In the genomic region with DNA sequence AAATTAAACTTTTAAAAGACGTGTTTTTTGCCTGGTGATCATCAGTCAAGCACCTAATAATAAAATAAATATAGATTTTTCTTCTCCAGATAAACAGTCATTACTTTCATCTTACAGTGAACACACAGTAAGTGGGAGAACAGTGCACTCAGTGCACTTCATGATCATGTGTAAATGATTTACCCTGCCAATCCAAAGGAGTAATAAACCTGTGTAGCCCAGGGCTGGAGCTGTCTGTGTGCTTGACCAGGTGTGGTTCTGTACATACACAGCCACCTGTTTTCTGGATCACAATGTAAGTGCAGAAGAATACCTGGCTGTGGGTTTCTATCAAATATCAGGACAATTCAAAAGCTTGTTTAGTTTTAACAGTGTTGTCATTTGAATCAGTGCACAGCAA, we compare ENCODE assay signal across 22 mouse cellular contexts.
A peak's percentile ranks its signal among the peaks of the same experiment; 100 is the strongest.
DNase-seq lines count a peak whose midpoint lies in the region; ATAC-seq and TF ChIP-seq lines count a peak whose summit lies in the region.
"Had no signal": no experiment of that assay in that cellular context is flagged by ENCODE, and none has a peak within 500 bp of the region (broad histone marks: within the 10 kb centered on the region; RNA-seq: fewer than 3 reads in every experiment).

No protein-coding gene starts in this region.

- no peak for TF ChIP-seq EP300 in stomach, postnatal 0 days (optimal IDR thresholded peaks at IDR 0.05)

- no peaks in the 10 kb centered on the region for H3K27me3 ChIP-seq in kidney, embryonic 16.5 days (ENCODE audit: insufficient read depth, low read length)
- H3K27me3 ChIP-seq in stomach, embryonic 14.5 days (ENCODE audit: control insufficient read depth, insufficient read depth, low read length) = no peaks in the 10 kb centered on the region
- H3K27me3 ChIP-seq in stomach, postnatal 0 days (ENCODE audit: control insufficient read depth, insufficient read depth, low read length) = no peaks in the 10 kb centered on the region
- H3K27me3 ChIP-seq in intestine, postnatal 0 days (replicated peaks; ENCODE audit: control insufficient read depth, insufficient read depth, low read length) = no peaks in the 10 kb centered on the region
- no peaks in the 10 kb centered on the region for H3K27me3 ChIP-seq in hindbrain, embryonic 11.5 days (ENCODE audit: control insufficient read depth, insufficient read depth, low read length)
- H3K27me3 ChIP-seq: embryonic facial prominence, embryonic 15.5 days; heart, embryonic 15.5 days had no signal

- ATAC-seq in kidney, embryonic 16.5 days (ENCODE audit: low FRiP score, low TSS enrichment) = peak; percentile 91
- ATAC-seq in stomach, embryonic 14.5 days (ENCODE audit: insufficient number of reproducible peaks, insufficient read depth, low FRiP score, low read depth) = peak; percentile 42; the same call in 1 of the 2 replicates
- no peak for ATAC-seq in stomach, postnatal 0 days (ENCODE audit: low FRiP score, low TSS enrichment)
- peak; percentile 75; the same call in 1 of the 2 replicates for ATAC-seq in intestine, postnatal 0 days
- no peak for ATAC-seq in hindbrain, embryonic 11.5 days (ENCODE audit: low FRiP score)
- ATAC-seq: forebrain, embryonic 14.5 days had no signal

- no peak overlapping the region for H3K4me3 ChIP-seq in kidney, embryonic 16.5 days (ENCODE audit: low read length)
- H3K4me3 ChIP-seq in stomach, embryonic 14.5 days (ENCODE audit: low read depth, low read length) = no peak overlapping the region
- no peak overlapping the region for H3K4me3 ChIP-seq in stomach, postnatal 0 days (ENCODE audit: low read depth, low read length)
- no peak overlapping the region for H3K4me3 ChIP-seq in intestine, postnatal 0 days (ENCODE audit: low read depth, low read length)
- H3K4me3 ChIP-seq in hindbrain, embryonic 11.5 days (ENCODE audit: low read depth, low read length) = no peak overlapping the region
- H3K4me3 ChIP-seq: embryonic facial prominence, embryonic 15.5 days; erythroblast, embryonic 14.5 days; forebrain, embryonic 10.5 days; gastrocnemius, adult 2 months; heart, adult 2 months; heart, embryonic 15.5 days had no signal

- DNase-seq in kidney, postnatal 14 days = no peak
- no peak for DNase-seq in stomach, postnatal 0 days (ENCODE audit: low spot score)
- no peak for DNase-seq in hindbrain, embryonic 11.5 days (ENCODE audit: low spot score)
- DNase-seq: adrenal gland, adult 8-10 months; adrenal gland, postnatal 36 days; cerebellum, adult 11 months; cerebellum, adult 8-10 months; embryo, embryonic 11 days; gastrocnemius, adult 2 months; gastrocnemius, postnatal 36 days; heart, adult 2 months; heart, postnatal 14 days had no signal

- TF ChIP-seq CTCF in stomach, postnatal 0 days (IDR thresholded peaks at IDR 0.05; ENCODE audit: low read depth) = no peak
- TF ChIP-seq CTCF in intestine, postnatal 0 days (IDR thresholded peaks at IDR 0.05; ENCODE audit: low read depth) = no peak

- no peaks in the 10 kb centered on the region for H3K4me1 ChIP-seq in kidney, embryonic 16.5 days (ENCODE audit: insufficient read depth, low read length)
- H3K4me1 ChIP-seq in stomach, embryonic 14.5 days (ENCODE audit: control insufficient read depth, insufficient read depth, low read length) = no peaks in the 10 kb centered on the region
- H3K4me1 ChIP-seq in stomach, postnatal 0 days (replicated peaks; ENCODE audit: control insufficient read depth, insufficient read depth) = no peaks in the 10 kb centered on the region
- no peaks in the 10 kb centered on the region for H3K4me1 ChIP-seq in intestine, postnatal 0 days (replicated peaks; ENCODE audit: control insufficient read depth, insufficient read depth, low read length)
- H3K4me1 ChIP-seq in hindbrain, embryonic 11.5 days (replicated peaks; ENCODE audit: control insufficient read depth, insufficient read depth, low read length) = no peaks in the 10 kb centered on the region
- H3K4me1 ChIP-seq: embryonic facial prominence, embryonic 15.5 days; forebrain, embryonic 10.5 days; heart, embryonic 15.5 days had no signal

- H3K9ac ChIP-seq in kidney, embryonic 16.5 days (replicated peaks; ENCODE audit: low read length) = no peak overlapping the region
- no peak overlapping the region for H3K9ac ChIP-seq in stomach, embryonic 14.5 days (replicated peaks; ENCODE audit: low read depth, low read length)
- no peak overlapping the region for H3K9ac ChIP-seq in stomach, postnatal 0 days (ENCODE audit: low read length)
- H3K9ac ChIP-seq in intestine, postnatal 0 days (ENCODE audit: low read depth, low read length) = no peak overlapping the region
- H3K9ac ChIP-seq in hindbrain, embryonic 11.5 days (ENCODE audit: low read depth, low read length) = no peak overlapping the region
- H3K9ac ChIP-seq: embryonic facial prominence, embryonic 15.5 days; heart, embryonic 15.5 days; hindbrain, embryonic 14.5 days had no signal

- H3K27ac ChIP-seq in kidney, embryonic 16.5 days (ENCODE audit: low read length) = no peak overlapping the region
- H3K27ac ChIP-seq in stomach, embryonic 14.5 days (ENCODE audit: low read length) = no peak overlapping the region
- no peak overlapping the region for H3K27ac ChIP-seq in stomach, postnatal 0 days (replicated peaks)
- no peak overlapping the region for H3K27ac ChIP-seq in intestine, postnatal 0 days (ENCODE audit: low read depth, low read length)
- no peak overlapping the region for H3K27ac ChIP-seq in hindbrain, embryonic 11.5 days (ENCODE audit: low read depth, low read length)
- H3K27ac ChIP-seq: embryonic facial prominence, embryonic 15.5 days; forebrain, embryonic 10.5 days; gastrocnemius, adult 2 months; heart, adult 2 months; heart, embryonic 15.5 days; hindbrain, embryonic 14.5 days had no signal

- no peaks in the 10 kb centered on the region for H3K36me3 ChIP-seq in kidney, embryonic 16.5 days (ENCODE audit: insufficient read depth, low read length)
- H3K36me3 ChIP-seq in stomach, embryonic 14.5 days (ENCODE audit: control insufficient read depth, insufficient read depth, low read length) = no peaks in the 10 kb centered on the region
- H3K36me3 ChIP-seq in stomach, postnatal 0 days (ENCODE audit: control insufficient read depth, insufficient read depth, low read length) = no peaks in the 10 kb centered on the region
- no peaks in the 10 kb centered on the region for H3K36me3 ChIP-seq in intestine, postnatal 0 days (ENCODE audit: control insufficient read depth, insufficient read depth)
- H3K36me3 ChIP-seq in hindbrain, embryonic 11.5 days (ENCODE audit: control insufficient read depth, insufficient read depth, low read length) = no peaks in the 10 kb centered on the region
- H3K36me3 ChIP-seq: embryonic facial prominence, embryonic 15.5 days; forebrain, embryonic 10.5 days; heart, embryonic 15.5 days had no signal

- no peak overlapping the region for H3K4me2 ChIP-seq in kidney, embryonic 16.5 days (replicated peaks; ENCODE audit: low read depth, low read length)
- H3K4me2 ChIP-seq in stomach, embryonic 14.5 days (replicated peaks; ENCODE audit: low read depth, low read length) = no peak overlapping the region
- H3K4me2 ChIP-seq in stomach, postnatal 0 days (replicated peaks; ENCODE audit: low read depth) = no peak overlapping the region
- H3K4me2 ChIP-seq in intestine, postnatal 0 days (replicated peaks; ENCODE audit: low read depth) = no peak overlapping the region
- H3K4me2 ChIP-seq in hindbrain, embryonic 11.5 days (replicated peaks; ENCODE audit: low read depth, low read length) = no peak overlapping the region
- H3K4me2 ChIP-seq: embryonic facial prominence, embryonic 15.5 days; heart, embryonic 11.5 days; heart, embryonic 15.5 days; hindbrain, embryonic 14.5 days had no signal

- 45% methylated on average over 1 of the region's 1 CpGs for WGBS in kidney, embryonic 16.5 days
- WGBS in stomach, embryonic 14.5 days = 50% methylated on average over 1 of the region's 1 CpGs
- 31% methylated on average over 1 of the region's 1 CpGs for WGBS in stomach, postnatal 0 days
- WGBS in intestine, postnatal 0 days = 14% methylated on average over 1 of the region's 1 CpGs
- WGBS in hindbrain, embryonic 11.5 days = 53% methylated on average over 1 of the region's 1 CpGs

- H3K9me3 ChIP-seq in kidney, embryonic 16.5 days (ENCODE audit: low read length) = no peaks in the 10 kb centered on the region
- H3K9me3 ChIP-seq in stomach, embryonic 14.5 days (ENCODE audit: control insufficient read depth, low read depth, low read length) = no peaks in the 10 kb centered on the region
- H3K9me3 ChIP-seq in stomach, postnatal 0 days (ENCODE audit: control insufficient read depth, low read length) = no peaks in the 10 kb centered on the region
- H3K9me3 ChIP-seq in intestine, postnatal 0 days (ENCODE audit: control insufficient read depth) = no peaks in the 10 kb centered on the region
- no peaks in the 10 kb centered on the region for H3K9me3 ChIP-seq in hindbrain, embryonic 11.5 days (ENCODE audit: control insufficient read depth, low read length)
- H3K9me3 ChIP-seq: embryonic facial prominence, embryonic 15.5 days; forebrain, embryonic 10.5 days; heart, embryonic 15.5 days had no signal

Comparison
In these comparisons a context has a peak if more than half of its experiments do, and no peak if none do; other contexts are left out.
1. ATAC-seq: peak in kidney, embryonic 16.5 days (single experiment), stomach, embryonic 14.5 days (single experiment) and intestine, postnatal 0 days (single experiment); none in stomach, postnatal 0 days (single experiment) and hindbrain, embryonic 11.5 days (single experiment).